Mouse (Mus musculus) heart, embryonic 11.5 days (tissue): ENCODE results near the gene Dmpk. TPM values are rescaled to one million over a fixed set of nuclear protein-coding genes. Genes with fewer than 3 reads are reported as not detected.

ENCODE experiments used
- ATAC-seq: fragments of 200-750 bp; cut with Nextera tagmentation; replicated peaks from 2 replicates; pipeline ENCODE4 v1.8.0; 2017; ENCODE audit warnings: moderate library complexity; ENCODE audit not compliant: insufficient number of reproducible peaks, low FRiP score, low TSS enrichment
- H3K27ac ChIP-seq: fragments of 300-500 bp; sonication (generic); 2 replicates; pipeline ENCODE4 v1.5.1; 2014; ENCODE audit warnings: mild to moderate bottlenecking, low read depth, low read length
- H3K27me3 ChIP-seq: fragments of 300-500 bp; sonication (generic); 2 replicates; pipeline ENCODE4 v1.6.1; 2014; ENCODE audit warnings: mild to moderate bottlenecking, low read length, mixed read lengths; ENCODE audit not compliant: control insufficient read depth, insufficient read depth
- H3K36me3 ChIP-seq: fragments of 300-500 bp; sonication (generic); 2 replicates; pipeline ENCODE4 v1.6.1; 2014; ENCODE audit warnings: mild to moderate bottlenecking, low read length, moderate library complexity, mixed read lengths; ENCODE audit not compliant: control insufficient read depth, insufficient read depth
- H3K4me1 ChIP-seq: fragments of 300-500 bp; sonication (generic); 2 replicates; pipeline ENCODE4 v1.6.1; 2014; ENCODE audit warnings: low read length; ENCODE audit not compliant: control insufficient read depth, insufficient read depth
- H3K4me2 ChIP-seq: fragments of 300-500 bp; sonication (generic); 2 replicates; pipeline ENCODE4 v1.6.1; 2014; ENCODE audit warnings: mild to moderate bottlenecking, moderate library complexity
- H3K4me3 ChIP-seq: fragments of 300-500 bp; sonication (generic); 2 replicates; pipeline ENCODE4 v1.5.1; 2014; ENCODE audit warnings: low read depth, low read length
- H3K9ac ChIP-seq: fragments of 300-500 bp; sonication (generic); 2 replicates; pipeline ENCODE4 v1.6.1; 2014; ENCODE audit warnings: mild to moderate bottlenecking, low read depth, low read length, moderate library complexity
- H3K9me3 ChIP-seq: fragments of 300-500 bp; sonication (generic); replicated peaks from 2 replicates; pipeline ENCODE4 v1.6.1; 2016; ENCODE audit warnings: low read length; ENCODE audit not compliant: control insufficient read depth
- WGBS: fragments of 180-500 bp; shearing (Covaris S2); extraction: QIAGEN DNeasy Blood & Tissue Kit; methylation state at CpG from one replicate; pipeline ENCODE4 v1.1.7; 2014; ENCODE audit not compliant: insufficient replicate concordance; 5-methylcytosine and 5-hydroxymethylcytosine counted together
- polyA plus RNA-seq: library from polyadenylated mRNA; unstranded; fragments of >200 nt; fragmentation: Nextera tagmentation; extraction: Ambion mirVana; gene quantifications from 2 replicates; pipeline ENCODE4 v1.2.1, GENCODE M21; 2014

Dmpk gene
- polyA plus RNA-seq, 1 experiment from 2014 or later, result 17.0 TPM

DNA sequence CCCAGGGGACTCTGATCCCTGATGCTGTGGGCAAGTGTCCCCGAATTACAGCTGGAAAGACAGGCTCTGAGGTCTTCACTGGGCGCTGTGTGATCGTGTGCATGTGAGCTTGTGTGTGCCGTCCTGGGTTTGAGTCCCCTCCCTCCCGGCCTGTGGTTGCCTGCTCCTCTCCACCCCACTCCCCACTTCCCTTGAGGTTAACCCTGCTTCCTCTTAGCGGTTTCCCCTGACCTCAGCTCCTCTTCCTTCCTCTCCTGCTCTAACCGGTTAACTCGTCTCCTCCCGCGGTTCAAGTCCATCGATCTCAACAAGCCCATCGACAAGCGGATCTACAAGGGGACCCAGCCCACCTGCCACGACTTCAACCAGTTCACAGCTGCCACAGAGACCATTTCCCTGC lies 5.9 kb upstream of the Dmpk start:
- H3K9me3 ChIP-seq, result no peaks in the 10 kb centered on the region
- no peaks in the 10 kb centered on the region for H3K27me3 ChIP-seq
- H3K4me2 ChIP-seq, result peak overlapping the region; percentile 94
- no peak overlapping the region for H3K27ac ChIP-seq
- peaks cover 34% of the 10 kb centered on the region for H3K36me3 ChIP-seq
- WGBS, result 65% methylated on average over 14 of the region's 14 CpGs
- H3K4me3 ChIP-seq, result peak overlapping the region; percentile 97
- no peak for ATAC-seq
- H3K9ac ChIP-seq, result peak overlapping the region; percentile 94; the same call in 1 of the 2 replicates
- peaks cover 27% of the 10 kb centered on the region for H3K4me1 ChIP-seq

DNA sequence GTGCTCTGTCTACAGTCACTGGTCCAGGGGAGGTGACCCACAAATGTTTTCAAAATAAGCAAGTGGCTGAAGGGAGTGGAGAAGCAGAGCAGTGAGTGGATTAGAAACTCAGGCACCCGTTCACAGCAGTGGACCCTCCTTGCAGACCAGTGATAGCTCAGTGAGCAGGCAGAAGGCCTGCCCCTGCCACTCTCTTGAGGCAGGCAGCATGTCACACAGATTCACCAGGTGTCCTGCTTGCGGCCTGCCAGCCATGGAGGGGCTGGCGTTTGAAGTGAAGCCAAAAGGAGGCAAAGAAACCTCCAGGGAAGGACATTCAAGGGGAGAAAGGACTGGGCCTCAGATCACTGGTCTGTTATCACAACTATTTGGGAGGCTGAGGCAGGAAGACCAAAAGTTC lies 4.9 kb upstream of the Dmpk start:
- Histone ChIP-seq H3K9ac (no peak overlapping the region), H3K4me3 (no peak overlapping the region), H3K9me3 (no peaks in the 10 kb centered on the region), H3K27ac (no peak overlapping the region), H3K36me3 (peaks cover 34% of the 10 kb centered on the region), H3K4me2 (no peak overlapping the region), H3K4me1 (peaks cover 37% of the 10 kb centered on the region), H3K27me3 (no peaks in the 10 kb centered on the region)
- no peak for ATAC-seq
- WGBS, result 78% methylated on average over 3 of the region's 3 CpGs

DNA sequence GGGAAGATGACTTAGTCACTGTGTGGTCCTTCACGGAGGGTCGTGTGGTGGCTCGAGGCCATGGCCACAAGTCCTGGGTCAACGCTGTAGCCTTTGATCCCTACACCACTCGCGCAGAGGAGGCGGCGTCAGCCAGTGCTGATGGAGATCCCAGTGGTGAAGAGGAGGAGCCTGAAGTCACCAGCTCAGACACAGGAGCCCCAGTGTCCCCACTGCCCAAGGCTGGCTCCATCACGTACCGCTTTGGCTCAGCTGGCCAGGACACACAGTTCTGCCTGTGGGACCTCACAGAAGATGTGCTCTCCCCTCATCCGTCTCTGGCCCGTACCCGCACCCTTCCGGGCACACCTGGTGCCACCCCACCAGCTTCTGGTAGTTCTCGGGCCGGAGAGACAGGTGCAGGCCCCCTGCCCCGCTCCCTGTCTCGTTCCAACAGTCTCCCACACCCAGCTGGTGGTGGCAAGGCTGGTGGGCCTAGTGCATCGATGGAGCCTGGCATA lies 3.1 kb upstream of the Dmpk start:
- Histone ChIP-seq H3K27me3 (no peaks in the 10 kb centered on the region), H3K27ac (no peak overlapping the region), H3K4me1 (peaks cover 52% of the 10 kb centered on the region), H3K4me2 (no peak overlapping the region), H3K36me3 (peaks cover 34% of the 10 kb centered on the region), H3K9ac (no peak overlapping the region), H3K9me3 (no peaks in the 10 kb centered on the region), H3K4me3 (no peak overlapping the region)
- WGBS, result 86% methylated on average over 19 of the region's 19 CpGs
- no peak for ATAC-seq

DNA sequence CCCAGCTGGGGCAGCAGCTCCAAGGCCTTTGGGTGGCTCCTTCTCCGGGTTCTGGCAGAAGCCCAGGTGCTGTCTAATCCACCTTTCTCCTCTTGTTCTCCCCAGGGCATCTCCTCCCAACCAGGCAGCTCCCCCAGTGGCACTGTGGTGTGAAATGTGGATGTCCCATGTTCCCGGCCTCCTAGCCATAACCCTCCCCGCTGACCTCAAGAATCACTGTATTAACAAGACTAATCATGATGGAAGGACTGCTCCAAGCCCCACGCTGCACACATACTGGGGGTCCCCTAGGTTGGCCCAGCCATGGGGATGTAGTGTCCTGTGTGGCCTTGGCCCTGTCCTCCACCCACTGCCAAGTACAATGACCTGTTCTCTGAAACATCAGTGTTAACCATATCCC lies 1.5 kb upstream of the Dmpk start:
- Histone ChIP-seq H3K9me3 (no peaks in the 10 kb centered on the region), H3K9ac (no peak overlapping the region), H3K4me1 (peaks cover 59% of the 10 kb centered on the region), H3K36me3 (peaks cover 34% of the 10 kb centered on the region), H3K4me2 (no peak overlapping the region; the same call in 1 of the 2 replicates), H3K4me3 (no peak overlapping the region), H3K27ac (peak overlapping the region; percentile 68), H3K27me3 (no peaks in the 10 kb centered on the region)
- WGBS, result 87% methylated on average over 4 of the region's 4 CpGs
- no peak for ATAC-seq

DNA sequence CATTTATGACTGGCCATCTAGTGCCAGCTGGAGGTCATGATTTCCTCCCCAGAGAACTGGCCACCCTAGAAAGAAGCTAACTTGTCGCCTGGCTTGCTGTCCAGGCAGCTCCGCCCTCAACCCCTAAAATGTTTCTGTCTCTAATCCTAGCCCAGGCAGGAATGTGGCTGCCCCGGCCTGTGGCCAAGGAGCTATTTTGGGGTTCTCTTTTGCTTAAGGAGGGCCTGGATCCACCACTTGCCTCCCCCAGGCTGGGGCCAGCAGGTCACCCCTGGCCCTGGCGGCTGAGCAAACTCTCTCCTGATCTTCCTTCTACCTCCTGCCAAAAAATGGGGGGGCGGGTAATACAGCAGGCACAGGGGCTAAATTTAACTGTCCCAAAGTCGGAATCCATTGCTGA lies 553 bp upstream of the Dmpk start:
- Histone ChIP-seq H3K27ac (peak overlapping the region; percentile 68), H3K4me1 (peaks cover 53% of the 10 kb centered on the region), H3K4me2 (peak overlapping the region; percentile 50), H3K9ac (peak overlapping the region; percentile 52), H3K9me3 (no peaks in the 10 kb centered on the region), H3K36me3 (peaks cover 41% of the 10 kb centered on the region), H3K27me3 (no peaks in the 10 kb centered on the region), H3K4me3 (peak overlapping the region; percentile 8; the same call in 1 of the 2 replicates)
- 41% methylated on average over 6 of the region's 6 CpGs for WGBS
- no peak for ATAC-seq

DNA sequence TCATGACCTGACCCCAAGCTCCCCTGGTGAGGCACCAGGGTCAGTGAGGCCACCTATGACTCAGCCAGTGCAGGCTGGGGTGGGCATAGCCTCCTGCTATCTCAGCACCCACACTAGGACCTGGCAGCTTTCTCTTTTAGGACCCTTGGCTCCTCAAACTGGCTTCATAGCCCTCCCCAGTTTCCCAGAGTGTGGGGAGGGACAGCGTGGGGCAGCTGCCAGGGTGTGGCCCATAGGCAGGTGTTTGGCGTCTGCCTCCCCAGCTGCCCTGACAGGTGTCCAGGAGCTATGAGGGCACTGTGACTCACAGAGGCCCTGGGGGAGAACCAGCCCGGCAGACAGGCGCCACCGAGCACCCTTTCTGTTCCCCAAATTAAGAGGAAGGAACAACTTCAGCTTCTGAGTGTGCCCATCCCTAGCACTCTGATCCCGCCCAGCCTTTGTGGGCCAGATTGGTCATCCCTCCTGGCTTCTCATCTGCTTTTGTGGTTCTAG lies 675 bp downstream of the Dmpk start:
- 73% methylated on average over 6 of the region's 6 CpGs for WGBS

DNA sequence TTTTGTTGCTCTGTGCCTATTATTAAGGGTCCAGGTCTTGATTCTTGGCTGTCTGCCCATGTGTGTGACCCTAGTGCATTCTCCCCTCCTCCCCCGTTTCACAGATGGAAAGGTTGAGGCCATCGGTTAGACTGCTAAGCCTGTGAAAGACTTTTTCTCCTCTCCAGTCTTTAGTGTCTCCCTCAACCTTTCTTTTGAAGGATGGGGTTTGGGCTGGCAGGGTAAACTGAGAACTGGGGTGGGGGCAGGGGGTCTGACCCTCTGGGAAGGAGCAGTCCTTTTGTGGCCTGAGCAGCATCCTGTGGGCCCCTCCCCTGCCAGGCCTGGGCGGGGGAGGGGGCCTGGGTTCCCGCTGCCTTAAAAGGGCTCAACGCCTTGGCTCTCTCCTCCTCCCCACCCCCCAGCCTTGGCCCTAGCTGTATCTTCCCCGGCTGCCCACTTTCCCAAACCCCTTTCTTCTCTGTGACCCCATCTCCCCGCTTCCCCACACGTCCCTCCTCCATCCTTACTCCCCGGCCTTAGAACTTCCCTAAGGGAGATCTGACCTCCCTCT lies 1.3 kb downstream of the Dmpk start:
- 18% methylated on average over 8 of the region's 9 CpGs for WGBS
- no peak for ATAC-seq
- Histone ChIP-seq H3K27me3 (no peaks in the 10 kb centered on the region), H3K9ac (peak overlapping the region; percentile 54), H3K27ac (0 out of 2 replicates have a peak overlapping the region, but pooled peaks have one; percentile 29), H3K36me3 (peaks cover 32% of the 10 kb centered on the region), H3K4me2 (peak overlapping the region; percentile 50), H3K9me3 (no peaks in the 10 kb centered on the region), H3K4me1 (peaks cover 53% of the 10 kb centered on the region), H3K4me3 (no peak overlapping the region)

More for the DNA sequence above, 675 bp downstream of the Dmpk start:
- H3K27me3 ChIP-seq, result no peaks in the 10 kb centered on the region
- no peaks in the 10 kb centered on the region for H3K9me3 ChIP-seq
- H3K4me3 ChIP-seq, result peak overlapping the region; percentile 25
- peak overlapping the region; percentile 43 for H3K9ac ChIP-seq
- ATAC-seq, result no peak
- H3K4me2 ChIP-seq, result peak overlapping the region; percentile 50
- peak overlapping the region; percentile 70 for H3K27ac ChIP-seq
- peaks cover 32% of the 10 kb centered on the region for H3K36me3 ChIP-seq
- peaks cover 53% of the 10 kb centered on the region for H3K4me1 ChIP-seq

DNA sequence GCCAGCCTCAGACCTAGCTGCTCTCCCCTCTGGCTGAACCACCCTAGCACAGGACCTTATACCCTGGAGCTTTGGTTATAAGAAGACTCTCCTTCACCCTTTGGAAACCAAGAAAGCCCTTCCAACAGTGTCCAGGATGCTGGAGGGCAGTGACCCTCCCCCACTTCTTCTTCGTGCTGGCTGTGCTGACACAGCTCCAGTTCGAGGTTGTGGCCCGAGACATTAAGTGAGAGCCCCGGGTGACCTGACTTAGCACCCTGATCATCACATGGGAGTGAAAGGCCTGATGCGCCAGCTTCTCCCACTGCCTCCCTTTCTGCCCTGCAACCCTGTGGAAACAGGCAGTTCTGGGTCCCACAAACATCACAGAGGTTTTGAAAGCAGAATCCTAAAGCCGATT lies 1.8 kb downstream of the Dmpk start:
- Histone ChIP-seq H3K36me3 (peaks cover 27% of the 10 kb centered on the region), H3K27ac (0 out of 2 replicates have a peak overlapping the region, but pooled peaks have one; percentile 29), H3K4me3 (0 out of 2 replicates have a peak overlapping the region, but pooled peaks have one; percentile 15), H3K27me3 (no peaks in the 10 kb centered on the region), H3K4me2 (peak overlapping the region; percentile 50), H3K4me1 (peaks cover 53% of the 10 kb centered on the region), H3K9ac (peak overlapping the region; percentile 54), H3K9me3 (no peaks in the 10 kb centered on the region)
- ATAC-seq, result no peak
- WGBS, result 9% methylated on average over 6 of the region's 6 CpGs
